Mouse (Mus musculus): ENCODE results near the gene Mmrn2. TPM values are rescaled to one million over a fixed set of nuclear protein-coding genes. Genes with fewer than 3 reads are reported as not detected.

Gene Mmrn2
- total RNA-seq, 1 experiment from 2014 or later = 31.2 TPM

Other genes with a start within 250 kb of the Mmrn2 start
- gene Npy4r, start 223.0 kb upstream of the Mmrn2 start, total RNA-seq (2021) = 0.15 TPM in 1 of 2 replicates, not detected in the other
- gene Gprin2, start 173.8 kb upstream of the Mmrn2 start, total RNA-seq (2021) = 0.76 and 2.5 TPM in 2 replicates
- gene Syt15, start 155.9 kb upstream of the Mmrn2 start, total RNA-seq (2021) = 0.33 TPM in 1 of 2 replicates, not detected in the other
- 13.5 and 16.4 TPM in 2 replicates for gene Shld2, start 65.0 kb upstream of the Mmrn2 start, total RNA-seq (2021)
- 148 and 181 TPM in 2 replicates for gene Glud1, start 64.7 kb upstream of the Mmrn2 start, total RNA-seq (2021)
- not detected in 2 replicates for gene Fam25c, start 20.0 kb upstream of the Mmrn2 start, total RNA-seq (2021)
- gene Sncg, start 676 bp upstream of the Mmrn2 start, total RNA-seq (2021) = 7.4 and 9.7 TPM in 2 replicates
- gene Bmpr1a, start 127.9 kb downstream of the Mmrn2 start, total RNA-seq (2021) = 64.7 and 73.0 TPM in 2 replicates
- gene 9230112D13Rik, start 147.3 kb downstream of the Mmrn2 start, total RNA-seq (2021) = not detected in 2 replicates
- 0.73 and 1.4 TPM in 2 replicates for gene Ldb3, start 213.2 kb downstream of the Mmrn2 start, total RNA-seq (2021)
- gene Opn4, start 224.7 kb downstream of the Mmrn2 start, total RNA-seq (2021) = not detected in 2 replicates

Data from adrenal gland, postnatal 25 days (tissue).